Mouse (Mus musculus) stomach, postnatal 0 days (tissue): ENCODE measurements around the gene Gbp3.

Source experiments
- CTCF ChIP-seq: IDR thresholded peaks from 2 replicates; pipeline ENCODE4 v1.5.1; 2016; ENCODE audit warnings: antibody characterized with exemption, low read depth, mild to moderate bottlenecking, moderate library complexity
- EP300 ChIP-seq: optimal IDR thresholded peaks from 2 replicates; pipeline ENCODE3; 2016; ENCODE audit warnings: antibody characterized with exemption

- no peak for TF ChIP-seq CTCF
- TF ChIP-seq EP300 = no peak
Observed at GRCm38 (mm10) chr3:142583067-142583466, 23.2 kb downstream of the Gbp3 start.
